Mouse (Mus musculus) neural tube, embryonic 14.5 days (tissue): ENCODE data around the gene Cfap61. TPM values are rescaled to one million over a fixed set of nuclear protein-coding genes. Genes with fewer than 3 reads are reported as not detected.

Experiments used
- ATAC-seq: fragments of 200-750 bp; cut with Nextera tagmentation; 2 replicates; pipeline ENCODE4 v1.8.0; 2017; ENCODE audit warnings: low read depth, mild to moderate bottlenecking, moderate TSS enrichment, moderate library complexity
- H3K27ac ChIP-seq: fragments of 300-500 bp; sonication (generic); 2 replicates; pipeline ENCODE4 v1.5.1; 2014; ENCODE audit warnings: low read depth, mild to moderate bottlenecking, control low read depth, low read length, moderate library complexity, mixed read lengths
- H3K27me3 ChIP-seq: fragments of 300-500 bp; sonication (generic); 2 replicates; pipeline ENCODE4 v1.6.1; 2014; ENCODE audit warnings: low read length; ENCODE audit not compliant: control insufficient read depth, insufficient read depth
- H3K36me3 ChIP-seq: fragments of 300-500 bp; sonication (generic); 2 replicates; pipeline ENCODE4 v1.6.1; 2014; ENCODE audit warnings: low read length, mixed read lengths; ENCODE audit not compliant: control insufficient read depth, insufficient read depth
- H3K4me1 ChIP-seq: fragments of 300-500 bp; sonication (generic); 2 replicates; pipeline ENCODE4 v1.6.1; 2014; ENCODE audit warnings: low read length; ENCODE audit not compliant: control insufficient read depth, insufficient read depth
- H3K4me2 ChIP-seq: fragments of 300-500 bp; sonication (generic); 2 replicates; pipeline ENCODE4 v1.6.1; 2014; ENCODE audit warnings: mild to moderate bottlenecking, low read depth, low read length, control low read depth
- H3K4me3 ChIP-seq: fragments of 300-500 bp; sonication (generic); 2 replicates; pipeline ENCODE4 v1.5.1; 2014; ENCODE audit warnings: low read depth, low read length, control low read depth, mixed read lengths
- H3K9ac ChIP-seq: fragments of 300-500 bp; sonication (generic); replicated peaks from 2 replicates; pipeline ENCODE4 v1.6.1; 2014; ENCODE audit warnings: low read depth, mild to moderate bottlenecking, control low read depth, low read length, mixed read lengths
- H3K9me3 ChIP-seq: fragments of 300-500 bp; sonication (generic); 2 replicates; pipeline ENCODE4 v1.6.1; 2016; ENCODE audit warnings: low read length; ENCODE audit not compliant: control insufficient read depth
- WGBS: fragments of 180-500 bp; shearing (Covaris S2); extraction: QIAGEN DNeasy Blood & Tissue Kit; methylation state at CpG from one replicate; pipeline ENCODE4 v1.1.7; 2014; 5-methylcytosine and 5-hydroxymethylcytosine counted together
- polyA plus RNA-seq: library from polyadenylated mRNA; unstranded; fragments of >200 nt; fragmentation: Nextera tagmentation; extraction: Ambion mirVana; gene quantifications from 2 replicates; pipeline ENCODE4 v1.2.1, GENCODE M21; 2014

Gene Cfap61
- polyA plus RNA-seq, 1 experiment from 2014 or later, result 4.9 TPM

DNA sequence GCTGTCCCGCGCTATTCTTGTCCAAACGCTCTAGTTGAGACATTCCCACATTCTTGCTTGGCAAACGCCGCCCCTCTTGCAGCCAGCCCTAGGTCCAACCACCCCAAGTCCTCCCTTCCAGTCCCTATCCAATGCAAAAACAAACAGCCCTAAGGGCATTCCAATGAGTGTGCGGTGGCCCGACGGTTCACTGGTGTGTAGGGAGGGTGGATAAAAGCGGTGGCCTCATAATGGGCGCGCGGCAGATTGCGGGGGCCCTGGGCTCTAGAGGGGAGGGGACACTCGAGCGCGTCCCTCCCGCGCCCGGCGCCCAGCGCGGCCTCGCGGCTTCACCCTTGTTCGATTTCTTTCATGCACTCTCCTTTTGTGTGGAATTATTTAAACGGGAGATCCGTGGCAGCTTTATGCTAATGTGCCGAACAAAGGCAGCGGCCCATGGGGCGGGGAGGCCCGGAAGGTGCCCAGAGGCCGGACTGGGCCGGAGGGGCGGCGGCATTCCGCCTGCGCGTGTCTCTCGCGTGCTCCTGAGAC lies 283.6 kb downstream of the Cfap61 start:
- under 1% methylated on average over 40 of the region's 40 CpGs for WGBS
- ATAC-seq, result peak; percentile 4; the same call in 1 of the 2 replicates
- Histone ChIP-seq H3K27me3 (peaks cover 15% of the 10 kb centered on the region), H3K27ac (no peak overlapping the region), H3K4me3 (peak overlapping the region; percentile 16; the same call in 1 of the 2 replicates), H3K4me1 (0 out of 2 replicates have a peak, but pooled peaks cover 15% of the 10 kb centered on the region), H3K4me2 (peak overlapping the region; percentile 49), H3K9me3 (no peaks in the 10 kb centered on the region), H3K36me3 (no peaks in the 10 kb centered on the region), H3K9ac (peak overlapping the region; percentile 41; the same call in 1 of the 2 replicates)

DNA sequence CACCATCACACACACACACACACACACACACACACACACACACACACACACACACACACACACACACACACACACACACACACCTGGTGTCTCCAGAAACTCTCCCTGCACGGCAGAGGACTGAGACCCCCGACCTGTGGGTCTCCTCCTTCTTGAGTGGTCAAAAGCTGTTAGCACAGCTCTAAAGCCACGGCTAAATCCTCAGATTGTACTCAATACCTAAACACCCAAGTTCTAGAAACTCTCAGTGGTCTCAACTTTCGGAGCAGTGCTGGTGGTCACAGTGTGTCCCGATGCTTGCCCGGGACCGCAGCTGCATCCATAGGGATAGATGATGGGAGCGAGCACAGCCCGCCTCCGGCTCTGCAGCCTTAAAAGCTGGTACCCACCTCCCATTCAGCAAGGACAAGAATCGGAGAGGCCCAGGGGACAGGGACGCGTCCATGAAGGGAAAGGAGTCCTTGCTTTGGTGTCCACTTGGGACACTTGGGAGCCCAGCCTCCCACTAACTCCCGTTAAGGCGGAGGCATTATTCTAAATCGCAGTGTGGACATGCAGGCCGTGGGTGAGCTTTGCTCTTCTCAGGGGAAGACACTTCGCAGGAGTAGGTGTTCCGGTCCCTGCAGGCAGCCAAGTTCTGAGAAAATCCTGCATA lies 284.4 kb downstream of the Cfap61 start:
- peaks cover 15% of the 10 kb centered on the region; the same call in 1 of the 2 replicates for H3K4me1 ChIP-seq
- H3K9me3 ChIP-seq, result no peaks in the 10 kb centered on the region
- under 1% methylated on average over 19 of the region's 19 CpGs for WGBS
- ATAC-seq, result no peak
- no peak overlapping the region for H3K4me3 ChIP-seq
- H3K4me2 ChIP-seq, result peak overlapping the region; percentile 19; the same call in 1 of the 2 replicates
- H3K27ac ChIP-seq, result no peak overlapping the region
- H3K9ac ChIP-seq, result no peak overlapping the region
- no peaks in the 10 kb centered on the region for H3K36me3 ChIP-seq
- H3K27me3 ChIP-seq, result peaks cover 18% of the 10 kb centered on the region

DNA sequence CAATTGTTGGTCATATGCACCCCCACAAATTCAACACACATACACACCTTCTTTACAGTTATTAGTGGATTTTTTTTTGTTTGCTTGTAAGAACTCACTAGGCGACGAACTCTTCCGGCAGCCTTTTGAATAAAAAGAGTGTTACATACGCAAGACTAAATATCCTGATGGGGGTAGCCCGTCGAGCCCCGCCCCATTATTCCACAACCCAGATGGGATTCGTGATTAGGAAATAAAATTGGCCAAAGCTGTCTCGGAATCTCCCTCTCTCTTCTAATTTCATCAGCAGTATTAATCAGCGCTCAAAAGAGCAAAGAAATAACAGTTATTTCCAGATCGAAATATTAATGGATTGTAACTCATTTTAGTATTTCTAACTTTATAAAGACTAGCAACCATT lies 285.2 kb downstream of the Cfap61 start:
- H3K27me3 ChIP-seq, result peaks cover 18% of the 10 kb centered on the region
- H3K4me2 ChIP-seq, result no peak overlapping the region
- H3K27ac ChIP-seq, result no peak overlapping the region
- peaks cover 15% of the 10 kb centered on the region; the same call in 1 of the 2 replicates for H3K4me1 ChIP-seq
- H3K9me3 ChIP-seq, result no peaks in the 10 kb centered on the region
- 8% methylated on average over 11 of the region's 11 CpGs for WGBS
- no peak overlapping the region for H3K4me3 ChIP-seq
- no peak overlapping the region for H3K9ac ChIP-seq
- no peaks in the 10 kb centered on the region for H3K36me3 ChIP-seq
- ATAC-seq, result no peak

DNA sequence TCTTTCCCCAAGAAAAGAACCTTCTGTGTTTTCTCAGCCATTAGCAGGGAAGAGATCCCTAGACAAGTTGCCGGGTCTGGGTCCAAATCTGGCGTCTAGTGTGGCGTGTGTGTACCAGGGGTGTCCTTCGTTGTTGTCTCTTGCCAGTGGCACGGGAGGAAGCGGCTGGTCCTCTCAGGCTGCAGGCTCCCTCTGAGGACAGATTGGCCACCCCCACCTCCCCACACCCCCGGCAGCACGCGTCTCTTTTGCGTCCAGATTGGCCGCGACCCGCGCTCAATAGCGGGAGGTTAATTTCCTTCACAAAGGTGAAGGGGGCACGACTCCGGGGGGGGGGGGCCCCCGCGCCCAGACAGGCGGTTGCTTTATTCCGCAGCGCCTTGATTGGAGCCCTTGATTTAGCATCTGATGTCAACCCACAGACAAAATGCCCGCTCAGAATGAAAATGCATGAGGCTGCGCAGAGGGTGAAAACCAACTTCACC lies 286.0 kb downstream of the Cfap61 start:
- no peak for ATAC-seq
- Histone ChIP-seq H3K4me1 (peaks cover 18% of the 10 kb centered on the region; the same call in 1 of the 2 replicates), H3K4me2 (peak overlapping the region; percentile 91), H3K27ac (peak overlapping the region; percentile 90), H3K27me3 (peaks cover 18% of the 10 kb centered on the region), H3K9ac (0 out of 2 replicates have a peak overlapping the region, but pooled peaks have one; percentile 21), H3K36me3 (no peaks in the 10 kb centered on the region), H3K9me3 (no peaks in the 10 kb centered on the region), H3K4me3 (peak overlapping the region; percentile 71)
- WGBS, result under 1% methylated on average over 24 of the region's 24 CpGs

DNA sequence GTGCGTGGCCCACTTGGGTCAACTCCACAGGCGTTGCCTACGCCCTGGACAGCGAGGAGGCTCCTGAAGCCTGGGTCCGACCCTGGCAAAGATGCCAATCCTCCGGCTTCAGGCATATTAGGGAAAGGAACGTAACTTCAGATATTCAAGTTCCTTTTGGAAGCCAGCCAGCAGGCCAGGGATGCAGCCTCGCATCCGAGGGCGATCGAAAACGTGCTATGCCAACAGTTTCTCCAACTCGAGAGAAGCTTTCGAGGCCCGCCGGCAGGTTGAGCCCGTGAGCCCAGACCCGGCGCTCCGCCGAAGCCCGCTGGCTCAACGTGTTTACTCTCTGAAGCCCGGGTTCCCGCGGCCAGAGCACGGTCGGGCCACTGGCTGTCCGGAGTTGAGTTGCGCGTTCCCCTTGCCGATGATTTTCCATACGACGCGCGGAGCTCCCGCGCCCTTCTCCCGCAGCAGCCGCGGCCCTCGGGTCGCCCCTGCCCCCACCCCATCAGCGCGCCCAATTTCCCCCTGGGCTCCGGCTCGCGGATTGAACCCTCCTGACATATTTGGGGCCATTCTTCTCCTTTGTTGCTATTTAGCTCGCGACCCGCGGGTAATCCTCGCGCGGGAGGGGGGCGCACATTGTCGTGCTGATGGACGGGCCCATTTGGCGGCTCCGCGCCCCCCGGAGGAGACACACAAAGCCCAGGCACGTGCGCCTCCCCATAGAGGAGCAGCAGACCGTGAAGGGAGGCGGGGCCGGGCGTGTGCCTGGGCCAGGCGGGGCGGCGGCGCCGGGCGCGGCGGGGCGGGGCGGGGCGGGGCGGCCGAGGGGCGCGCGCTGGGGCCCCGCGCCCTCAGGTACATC lies 286.7 kb downstream of the Cfap61 start, which contains the start of gene Insm1:
Gene Insm1, plus strand, starts transcription at position 846 of the 853 bp plus-strand sequence.
- H3K4me3 ChIP-seq, result peak within 1 kb of the TSS; percentile 71
- peak within 1 kb of the TSS; percentile 87 for H3K9ac ChIP-seq
- no peaks in the 10 kb centered on the region for H3K36me3 ChIP-seq
- H3K27ac ChIP-seq, result peak within 1 kb of the TSS; percentile 90
- peaks cover 20% of the 10 kb centered on the region for H3K27me3 ChIP-seq
- H3K4me2 ChIP-seq, result peak within 1 kb of the TSS; percentile 91
- peak; percentile 69 for ATAC-seq
- WGBS, result under 1% methylated on average over 68 of the region's 86 CpGs
- H3K4me1 ChIP-seq, result peaks cover 18% of the 10 kb centered on the region; the same call in 1 of the 2 replicates
- no peaks in the 10 kb centered on the region for H3K9me3 ChIP-seq

DNA sequence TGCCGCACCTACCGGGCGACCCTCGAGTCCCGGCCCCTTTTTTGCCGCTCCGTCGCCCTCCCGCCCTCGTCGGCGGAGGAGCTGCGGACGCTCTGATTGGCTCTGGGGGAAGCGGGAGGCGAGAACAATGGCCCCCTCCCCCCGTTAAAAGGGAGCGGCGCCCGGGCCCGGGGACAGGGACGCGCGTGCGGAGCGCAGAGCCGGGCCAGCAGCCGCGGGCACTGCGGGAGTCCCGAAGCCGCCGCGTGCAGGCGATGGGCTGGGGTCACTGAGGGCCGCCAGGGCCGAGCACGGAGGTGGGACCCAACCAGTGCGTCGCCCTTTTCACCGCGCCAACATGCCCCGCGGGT lies 287.3 kb downstream of the Cfap61 start:
- peak; percentile 82 for ATAC-seq
- 1% methylated on average over 23 of the region's 44 CpGs for WGBS
- H3K27me3 ChIP-seq, result peaks cover 21% of the 10 kb centered on the region
- H3K4me2 ChIP-seq, result peak overlapping the region; percentile 91
- peaks cover 18% of the 10 kb centered on the region; the same call in 1 of the 2 replicates for H3K4me1 ChIP-seq
- H3K9me3 ChIP-seq, result no peaks in the 10 kb centered on the region
- peak overlapping the region; percentile 87 for H3K9ac ChIP-seq
- H3K4me3 ChIP-seq, result peak overlapping the region; percentile 71
- peak overlapping the region; percentile 90 for H3K27ac ChIP-seq
- H3K36me3 ChIP-seq, result no peaks in the 10 kb centered on the region

DNA sequence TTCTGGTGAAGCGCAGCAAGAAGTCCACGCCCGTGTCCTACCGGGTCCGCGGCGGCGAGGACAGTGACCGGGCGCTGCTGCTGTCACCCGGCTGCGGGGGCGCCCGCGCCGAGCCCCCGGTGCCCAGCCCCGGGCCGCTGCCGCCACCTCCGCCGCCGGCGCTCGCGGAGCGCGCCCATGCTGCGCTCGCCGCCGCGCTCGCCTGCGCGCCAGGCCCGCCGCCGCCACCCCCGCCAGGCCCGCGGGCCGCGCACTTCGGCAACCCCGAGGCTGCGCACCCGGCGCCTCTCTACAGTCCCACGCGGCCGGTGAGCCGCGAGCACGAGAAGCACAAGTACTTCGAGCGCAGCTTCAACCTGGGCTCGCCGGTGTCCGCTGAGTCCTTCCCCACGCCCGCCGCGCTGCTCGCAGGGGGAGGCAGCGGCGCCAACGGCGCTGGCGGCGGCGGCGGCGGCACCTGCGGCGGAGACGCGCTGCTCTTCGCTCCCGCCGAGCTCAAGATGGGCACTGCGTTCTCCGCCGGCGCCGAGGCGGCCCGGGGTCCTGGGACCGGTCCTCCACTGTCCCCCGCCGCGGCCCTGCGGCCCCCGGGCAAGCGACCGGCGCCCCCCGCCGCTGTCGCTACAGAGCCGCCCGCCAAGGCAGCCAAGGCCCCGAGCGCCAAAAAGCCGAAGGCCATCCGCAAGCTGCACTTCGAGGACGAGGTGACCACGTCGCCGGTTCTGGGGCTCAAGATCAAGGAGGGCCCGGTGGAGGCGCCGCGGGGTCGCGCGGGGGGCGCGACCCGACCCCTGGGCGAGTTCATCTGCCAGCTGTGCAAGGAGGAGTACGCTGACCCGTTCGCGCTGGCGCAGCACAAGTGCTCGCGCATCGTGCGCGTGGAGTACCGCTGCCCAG lies 287.9 kb downstream of the Cfap61 start:
- Histone ChIP-seq H3K4me1 (peaks cover 18% of the 10 kb centered on the region; the same call in 1 of the 2 replicates), H3K4me2 (peak overlapping the region; percentile 91), H3K9me3 (no peaks in the 10 kb centered on the region), H3K27me3 (peaks cover 21% of the 10 kb centered on the region), H3K27ac (peak overlapping the region; percentile 90), H3K9ac (peak overlapping the region; percentile 87), H3K4me3 (peak overlapping the region; percentile 71), H3K36me3 (no peaks in the 10 kb centered on the region)
- WGBS, result under 1% methylated on average over 101 of the region's 133 CpGs
- peak; percentile 52 for ATAC-seq
